Mouse (Mus musculus): ENCODE data around the gene Slc16a8.
A peak's percentile ranks its signal among the peaks of the same experiment; 100 is the strongest.

Slc16a8 gene

DNA sequence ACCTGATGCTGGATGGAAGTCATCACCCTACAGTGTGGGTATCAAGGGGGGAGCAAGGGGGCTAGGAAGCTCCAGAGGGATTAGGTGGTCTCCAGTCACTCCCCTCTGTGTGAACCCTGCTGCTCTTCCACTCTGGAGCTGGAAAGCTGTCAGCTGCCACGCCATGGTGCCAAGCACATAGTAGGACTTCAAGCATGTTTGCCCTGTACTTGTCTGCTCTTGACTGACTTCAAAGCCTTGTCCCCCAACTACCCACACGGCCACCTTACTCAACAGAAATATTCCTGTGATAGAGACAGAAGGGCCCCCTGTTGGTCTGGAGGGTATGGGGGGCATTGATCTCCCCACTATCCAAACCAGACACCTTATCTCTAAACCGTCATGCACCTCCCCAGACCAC is 38.4 kb downstream of the Slc16a8 start:
- DNase-seq (ENCODE audit: low spot score) = no peak

GRCm38 (mm10) chr15:79213591-79213990 is 41.0 kb downstream of the Slc16a8 start:
- DNase-seq (ENCODE audit: low spot score) = no peak

DNA sequence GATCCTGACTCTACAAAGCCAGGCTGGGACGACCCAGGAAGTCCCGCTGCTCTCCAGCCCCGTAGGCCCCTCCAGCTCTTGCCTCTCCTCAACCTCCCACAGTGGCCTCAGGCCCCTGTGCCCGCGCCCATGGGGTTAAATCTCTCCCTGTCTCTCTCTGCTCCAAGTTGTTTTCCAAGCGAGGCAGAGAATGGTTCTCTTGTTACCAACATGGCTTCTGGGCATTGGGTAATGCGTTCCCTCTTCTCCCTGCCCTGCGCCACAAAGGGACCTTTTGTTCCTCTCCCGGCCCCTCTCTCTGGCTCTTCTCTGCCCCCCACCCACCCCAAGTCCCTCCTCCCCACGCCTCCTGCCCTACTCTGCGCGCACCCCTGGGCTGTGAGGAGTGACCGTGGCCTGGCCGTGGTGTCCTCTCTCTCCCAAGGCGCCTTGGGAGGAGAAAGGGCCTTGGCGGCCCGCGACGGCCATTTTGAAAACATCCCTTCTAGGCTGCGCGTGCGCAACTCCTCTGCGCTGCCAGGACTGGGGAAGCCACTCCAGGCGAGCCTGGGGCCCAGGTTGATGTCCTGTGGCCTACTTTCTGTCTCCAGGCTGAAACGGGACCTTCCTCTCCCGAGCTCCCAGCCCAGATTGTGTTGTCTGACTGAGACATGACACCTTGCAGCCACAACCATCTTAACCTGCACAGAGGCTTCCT is 41.7 kb downstream of the Slc16a8 start:
- DNase-seq (ENCODE audit: low spot score) = peak; percentile 29

GRCm38 (mm10) chr15:79210357-79210756 is 44.2 kb downstream of the Slc16a8 start:
- no peak for DNase-seq (ENCODE audit: low spot score)

GRCm38 (mm10) chr15:79208758-79209439 is 45.7 kb downstream of the Slc16a8 start:
- no peak for DNase-seq (ENCODE audit: low spot score)

- no peak for DNase-seq (ENCODE audit: low spot score)
Measured at GRCm38 (mm10) chr15:79208211-79208610, 46.4 kb downstream of the Slc16a8 start.

- no peak for DNase-seq (ENCODE audit: low spot score)
Measured at GRCm38 (mm10) chr15:79202575-79202974, 52.0 kb downstream of the Slc16a8 start.

DNA sequence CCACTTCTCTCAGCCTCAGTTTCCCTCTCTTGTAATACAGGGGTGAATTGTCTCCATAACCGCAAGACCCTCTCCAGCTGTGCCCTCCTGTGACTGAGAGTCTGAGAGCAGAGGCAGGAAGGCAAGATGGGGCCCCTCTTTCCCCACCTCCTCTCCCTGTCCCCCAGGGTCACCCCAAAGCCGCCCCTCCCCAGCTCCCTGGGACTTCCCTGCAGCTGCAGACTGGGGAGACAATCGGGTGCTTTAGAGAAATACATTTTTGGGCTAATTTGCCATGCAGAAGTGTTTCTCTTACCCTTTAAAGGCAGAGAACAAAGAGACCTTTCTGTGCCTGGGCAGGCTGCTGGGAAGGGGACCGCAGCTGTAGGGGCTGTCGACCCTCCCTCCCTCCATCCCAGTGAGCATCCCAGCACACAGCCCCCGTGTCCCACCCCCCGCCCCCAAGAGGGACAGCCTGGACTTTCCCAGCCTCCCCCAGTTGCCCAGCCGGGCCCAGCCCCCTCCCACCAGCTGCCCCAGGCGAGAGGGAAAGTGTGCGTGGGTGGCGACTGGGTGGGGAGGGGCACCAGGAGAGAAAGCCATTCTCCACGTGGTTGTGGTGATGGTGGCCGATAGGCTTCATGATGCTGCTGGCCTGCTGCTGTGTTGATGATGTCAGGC is 52.9 kb downstream of the Slc16a8 start:
- DNase-seq (ENCODE audit: low spot score) = peak; percentile 27
